Mouse (Mus musculus) ES-E14 (cell line): Measurements from ENCODE around the gene Gck.

ENCODE experiments used
- HCFC1 ChIP-seq: IDR thresholded peaks from 2 replicates; pipeline ENCODE4 v1.6.1; 2012; ENCODE audit warnings: low read length, inconsistent platforms, borderline replicate concordance; ENCODE audit not compliant: insufficient read depth
- MAFK ChIP-seq: IDR thresholded peaks from 2 replicates; pipeline ENCODE4 v1.6.1; 2014; ENCODE audit warnings: mild to moderate bottlenecking, low read depth, low read length, inconsistent platforms; ENCODE audit not compliant: insufficient read depth
- ZC3H11A ChIP-seq: IDR thresholded peaks from 2 replicates; pipeline ENCODE4 v1.6.1; 2012; ENCODE audit warnings: low read depth, mild to moderate bottlenecking, inconsistent platforms, low read length, borderline replicate concordance
- ZNF384 ChIP-seq: IDR thresholded peaks from 2 replicates; pipeline ENCODE4 v1.6.1; 2012; ENCODE audit warnings: low read depth, low read length, inconsistent platforms

GRCm38 (mm10) chr11:5989954-5990593 lies 40.2 kb upstream of the Gck start:
- TF ChIP-seq ZC3H11A = no peak
- no peak for TF ChIP-seq ZNF384
- no peak for TF ChIP-seq HCFC1
- no peak for TF ChIP-seq MAFK
